Comparison of ENCODE assay signal across 8 mouse cellular contexts in genomic region chr9:83663981-83664897, GRCm38 (mm10).
A peak's percentile ranks its signal among the peaks of the same experiment; 100 is the strongest.
DNase-seq lines count a peak whose midpoint lies in the region; ATAC-seq lines count a peak whose summit lies in the region.

No protein-coding gene starts in this region.

- H3K4me1 ChIP-seq in embryonic facial prominence, embryonic 13.5 days = peaks cover 6% of the 10 kb centered on the region; the same call in 1 of the 2 replicates
- no peaks in the 10 kb centered on the region for H3K4me1 ChIP-seq in hindbrain, embryonic 15.5 days (replicated peaks)
- peaks cover 15% of the 10 kb centered on the region for H3K4me1 ChIP-seq in midbrain, embryonic 12.5 days

- H3K27ac ChIP-seq in embryonic facial prominence, embryonic 13.5 days = no peak overlapping the region
- peak overlapping the region; percentile 77 for H3K27ac ChIP-seq in hindbrain, embryonic 15.5 days (replicated peaks)
- peak overlapping the region; percentile 85 for H3K27ac ChIP-seq in midbrain, embryonic 12.5 days (replicated peaks)

- H3K36me3 ChIP-seq in embryonic facial prominence, embryonic 13.5 days = no peaks in the 10 kb centered on the region
- no peaks in the 10 kb centered on the region for H3K36me3 ChIP-seq in hindbrain, embryonic 15.5 days
- H3K36me3 ChIP-seq in midbrain, embryonic 12.5 days = no peaks in the 10 kb centered on the region

- no peaks in the 10 kb centered on the region for H3K27me3 ChIP-seq in embryonic facial prominence, embryonic 13.5 days
- no peaks in the 10 kb centered on the region for H3K27me3 ChIP-seq in hindbrain, embryonic 15.5 days
- no peaks in the 10 kb centered on the region for H3K27me3 ChIP-seq in midbrain, embryonic 12.5 days

- peak overlapping the region; percentile 62; the same call in 1 of the 2 replicates for H3K9ac ChIP-seq in embryonic facial prominence, embryonic 13.5 days
- H3K9ac ChIP-seq in hindbrain, embryonic 15.5 days = peak overlapping the region; percentile 40
- peak overlapping the region; percentile 46; the same call in 1 of the 2 replicates for H3K9ac ChIP-seq in midbrain, embryonic 12.5 days (replicated peaks)

- peak overlapping the region; percentile 65 for H3K4me2 ChIP-seq in embryonic facial prominence, embryonic 13.5 days
- H3K4me2 ChIP-seq in hindbrain, embryonic 15.5 days = peak overlapping the region; percentile 53
- H3K4me2 ChIP-seq in midbrain, embryonic 12.5 days (replicated peaks) = peak overlapping the region; percentile 54

- DNase-seq in left cerebral cortex, postnatal 14 days (ENCODE audit: low spot score in 2 of 2) = peak; percentile 11 to 19
- DNase-seq in left cerebral cortex, postnatal 36 days (ENCODE audit: low spot score in 2 of 2) = no peak
- no peak for DNase-seq in urinary bladder, postnatal 4 days (ENCODE audit: low spot score in 2 of 2)
- no peak for DNase-seq in gastrocnemius, postnatal 4 days (ENCODE audit: low spot score in 2 of 2)
- DNase-seq in spleen, adult 12 weeks (ENCODE audit: low spot score) = no peak

- intact Hi-C loops in left cerebral cortex, postnatal 14 days (cut with DNase I) = no loop called here
- intact Hi-C loops in left cerebral cortex, postnatal 36 days (cut with DNase I) = no loop called here

- ATAC-seq in embryonic facial prominence, embryonic 13.5 days (ENCODE audit: insufficient number of reproducible peaks, insufficient read depth, low FRiP score, low TSS enrichment, low read depth) = no peak
- peak; percentile 66 for ATAC-seq in hindbrain, embryonic 15.5 days (ENCODE audit: low FRiP score, low read depth)
- peak; percentile 81 for ATAC-seq in midbrain, embryonic 12.5 days (ENCODE audit: low FRiP score, low read depth)

- 20% methylated on average over 24 of the region's 33 CpGs for WGBS in embryonic facial prominence, embryonic 13.5 days
- 7% methylated on average over 24 of the region's 33 CpGs for WGBS in hindbrain, embryonic 15.5 days
- WGBS in midbrain, embryonic 12.5 days = 11% methylated on average over 25 of the region's 33 CpGs

- H3K9me3 ChIP-seq in embryonic facial prominence, embryonic 13.5 days = no peaks in the 10 kb centered on the region
- no peaks in the 10 kb centered on the region for H3K9me3 ChIP-seq in hindbrain, embryonic 15.5 days
- H3K9me3 ChIP-seq in midbrain, embryonic 12.5 days = no peaks in the 10 kb centered on the region

- peak overlapping the region; percentile 39 for H3K4me3 ChIP-seq in embryonic facial prominence, embryonic 13.5 days
- H3K4me3 ChIP-seq in hindbrain, embryonic 15.5 days = peak overlapping the region; percentile 40
- peak overlapping the region; percentile 41 for H3K4me3 ChIP-seq in midbrain, embryonic 12.5 days

Comparison
In these comparisons a context has a peak if more than half of its experiments do, and no peak if none do; other contexts are left out.
1. DNase-seq: peak in left cerebral cortex, postnatal 14 days (2 of 2); none in left cerebral cortex, postnatal 36 days (0 of 2), urinary bladder, postnatal 4 days (0 of 2), gastrocnemius, postnatal 4 days (0 of 2) and spleen, adult 12 weeks (single experiment).
2. Peak in every context shown above with its lines, with median percentiles within 50 percentile points of each other: H3K4me2 ChIP-seq, H3K4me3 ChIP-seq and H3K9ac ChIP-seq.